Mouse (Mus musculus): ENCODE measurements at regions not wholly inside any gene's neighbourhood (a gene's known extent, or its start where the extent isn't known, plus 50 kb on each side); places are given as distances from the start of the nearest gene placed in this dataset.

DNA sequence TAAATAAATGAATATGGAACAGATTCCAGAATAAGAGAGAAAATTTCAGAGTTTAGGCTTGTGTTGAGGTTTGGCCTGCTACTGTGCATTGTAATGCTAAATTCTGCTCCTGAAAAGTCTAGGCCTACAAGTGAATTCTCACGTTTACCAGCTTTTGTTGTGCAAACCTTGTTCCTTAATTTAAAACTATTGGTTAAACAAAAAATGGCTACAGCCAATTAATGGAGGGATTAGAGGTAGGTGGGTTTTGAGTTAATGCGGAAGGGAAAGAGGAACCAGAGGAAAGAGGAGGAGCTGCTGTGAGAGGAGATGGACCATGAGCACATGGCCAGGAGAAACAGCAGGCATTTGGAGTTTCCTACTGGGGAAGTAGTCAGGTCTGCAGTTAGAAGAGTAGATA, 79.1 kb upstream of the Tle4 start:
- no peak for DNase-seq (ENCODE audit: low read depth, low spot score)

DNA sequence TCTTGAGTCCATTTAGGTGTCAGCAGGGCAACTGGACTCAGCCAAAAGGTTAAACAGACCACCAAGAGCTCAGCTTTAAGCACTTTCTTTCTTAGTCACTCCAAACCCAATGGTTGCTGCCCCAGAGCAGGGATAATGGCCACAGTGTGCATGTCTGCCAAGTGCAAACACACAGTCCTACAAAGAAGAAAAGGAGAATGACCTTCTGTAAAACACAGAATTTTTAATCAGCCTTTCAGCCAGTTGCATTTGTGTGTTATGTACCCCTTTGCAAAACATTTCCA, 72.9 kb upstream of the Tle4 start:
- DNase-seq (ENCODE audit: low read depth, low spot score): no peak

DNA sequence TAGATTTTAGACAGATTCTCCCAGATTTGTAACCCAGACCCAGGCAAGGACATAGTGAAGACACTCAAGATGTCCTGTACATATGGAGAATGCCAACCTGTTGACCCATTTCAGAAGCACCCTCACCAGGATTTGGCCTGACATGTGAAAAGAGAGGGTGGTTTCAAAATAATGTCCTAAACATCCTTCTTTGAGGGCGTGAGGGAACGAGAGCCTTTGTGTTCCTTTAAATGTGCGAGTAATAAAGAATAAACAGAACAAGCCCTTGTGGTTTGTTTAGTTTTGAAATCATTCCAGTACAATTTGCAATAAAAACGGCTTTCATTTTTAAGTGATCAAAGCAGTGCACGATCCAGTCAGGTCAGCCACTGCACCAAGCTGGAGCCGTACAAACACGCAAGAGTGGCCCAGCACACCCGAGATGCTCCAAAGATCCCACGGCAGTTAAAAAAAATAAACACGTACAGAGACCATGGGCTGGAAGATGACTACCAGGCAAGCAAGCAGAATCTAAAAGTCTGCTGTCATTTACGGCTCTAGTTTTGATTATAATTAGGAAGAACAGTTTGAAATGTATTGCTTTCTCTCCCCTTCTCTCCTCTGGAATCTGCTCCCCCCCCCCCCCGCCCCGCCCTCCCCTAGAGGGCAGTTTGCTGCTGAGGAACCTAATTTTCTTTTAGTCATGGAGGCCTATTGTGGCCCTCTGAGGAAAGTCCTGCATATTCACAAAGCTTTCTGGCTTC, 72.4 kb upstream of the Tle4 start:
- DNase-seq (ENCODE audit: low read depth, low spot score): no peak

DNA sequence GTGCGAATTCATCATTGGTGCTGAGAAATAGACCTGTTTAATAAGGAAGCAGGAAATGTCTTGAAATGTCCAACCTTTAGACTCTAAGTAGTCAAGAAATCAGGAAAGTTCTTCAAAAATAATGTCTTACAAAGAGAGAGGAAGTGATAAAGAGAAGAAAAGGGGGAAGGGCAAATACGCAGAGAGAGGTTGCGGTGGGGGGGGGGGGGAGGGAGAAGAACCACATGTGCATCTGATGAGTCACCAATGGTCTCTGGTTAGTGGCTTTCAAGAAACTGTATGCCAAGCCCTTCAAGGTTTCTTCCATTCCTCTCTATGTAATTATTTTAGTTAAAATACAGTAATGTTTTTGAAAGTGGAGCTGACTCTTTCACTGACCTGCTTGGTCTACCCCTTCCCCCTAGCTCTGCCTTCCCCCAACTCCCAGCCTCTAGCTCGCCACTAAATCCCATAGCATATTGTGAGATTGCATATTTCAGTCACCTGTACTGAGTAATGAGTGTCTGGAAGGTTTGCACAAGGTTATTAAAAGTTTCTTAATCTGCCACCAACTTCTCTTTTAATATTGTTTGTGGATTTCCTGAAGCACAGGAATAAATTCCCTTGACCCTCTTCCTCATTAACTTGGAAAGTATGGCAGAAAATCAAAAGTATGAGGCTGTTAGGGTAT, 70.8 kb upstream of the Tle4 start:
- no peak for DNase-seq (ENCODE audit: low read depth, low spot score)

DNA sequence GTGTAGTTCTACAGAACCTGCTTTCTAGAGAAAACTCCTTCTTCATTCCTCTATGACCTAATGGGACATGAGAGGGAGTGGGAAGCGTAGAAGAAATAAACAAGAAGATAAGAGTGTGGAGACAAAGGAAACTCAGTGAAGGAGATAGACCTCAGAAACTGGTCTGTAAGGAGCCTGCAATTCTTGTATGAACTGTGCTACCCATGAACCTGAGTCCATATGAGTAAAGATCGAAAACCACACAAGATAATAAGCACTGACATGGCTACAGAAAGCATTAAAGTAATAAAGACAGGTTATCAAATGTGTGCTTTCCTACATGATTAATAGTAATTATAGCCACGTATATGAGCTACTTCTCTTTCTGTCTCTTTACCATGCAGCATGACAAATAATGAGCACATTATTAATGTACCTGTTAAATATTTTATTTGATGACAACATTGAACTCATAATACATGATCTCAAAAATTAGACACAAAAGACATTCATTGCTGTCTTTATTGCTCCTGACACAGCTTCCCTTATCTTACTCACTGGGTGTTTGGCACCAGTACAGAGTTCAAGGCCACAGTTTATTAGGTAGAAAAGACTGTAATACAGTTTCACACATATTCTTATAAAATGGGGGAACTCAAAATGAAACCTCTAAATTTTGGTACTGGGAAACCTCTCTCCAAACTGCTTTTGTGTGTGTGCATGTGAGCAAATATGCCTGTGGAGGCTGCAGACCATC, 67.0 kb upstream of the Tle4 start:
- DNase-seq (ENCODE audit: low read depth, low spot score): no peak

DNA sequence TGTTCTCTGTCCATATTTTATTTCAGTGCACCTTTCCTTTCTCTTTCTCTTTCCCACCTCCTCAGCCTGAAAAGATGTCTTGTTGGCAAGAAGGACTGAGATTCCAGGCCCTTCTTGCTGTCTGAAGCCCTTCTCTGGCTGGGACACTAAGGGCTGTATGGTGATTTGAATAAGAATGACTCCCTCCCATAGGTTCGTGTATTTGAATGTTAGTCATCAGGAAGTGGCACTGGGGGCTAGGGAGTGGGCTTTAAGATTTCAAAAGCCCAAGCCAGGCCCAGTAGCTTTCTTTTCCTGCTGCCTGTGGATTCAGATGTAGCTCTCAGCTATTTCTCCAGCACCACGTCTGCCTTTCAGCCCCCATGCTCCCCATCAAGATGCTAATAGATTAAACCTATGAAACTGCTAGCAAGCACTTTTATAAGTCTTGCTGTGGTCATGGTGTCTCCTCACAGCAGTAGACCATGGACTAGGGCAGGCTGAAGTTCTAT, 66.3 kb upstream of the Tle4 start:
- no peak for DNase-seq (ENCODE audit: low read depth, low spot score)

DNA sequence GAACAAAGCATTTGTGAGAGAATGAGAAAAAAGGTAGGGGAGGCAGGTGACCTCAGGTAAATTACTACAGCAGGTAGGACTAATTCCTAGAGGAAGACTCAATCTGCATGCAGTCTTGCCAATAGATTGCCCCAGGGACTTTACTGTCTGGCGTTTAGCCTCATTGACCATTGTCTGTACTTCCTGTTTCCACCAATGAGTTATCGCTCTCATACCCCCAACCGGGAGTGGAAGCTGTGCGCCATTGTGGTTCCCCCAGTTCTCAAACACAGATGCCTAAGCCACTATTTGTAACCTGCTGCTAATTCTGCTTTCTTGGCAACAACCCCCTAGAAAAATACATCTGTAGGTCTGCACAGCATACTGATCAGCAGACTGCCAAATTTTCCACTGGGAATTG, 65.5 kb upstream of the Tle4 start:
- DNase-seq (ENCODE audit: low read depth, low spot score): no peak

DNA sequence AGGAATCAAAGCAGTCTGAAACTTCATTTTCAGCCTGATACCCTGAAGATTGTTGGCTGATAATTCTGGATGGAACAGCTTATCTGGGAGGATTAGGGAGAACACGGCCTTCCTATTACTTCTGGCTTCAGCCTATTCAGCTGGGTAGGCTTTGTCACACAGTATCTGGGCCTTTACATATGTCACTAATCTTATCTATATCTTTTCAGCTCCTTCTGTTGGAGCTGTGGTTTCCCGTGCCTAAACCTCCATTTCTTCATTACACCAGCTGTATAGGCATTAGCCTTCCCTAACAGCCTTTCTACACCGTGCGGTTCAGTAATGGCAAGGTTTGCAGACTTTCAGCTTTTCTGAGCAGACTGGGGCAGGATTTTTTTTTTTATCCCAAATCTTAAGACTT, 61.9 kb upstream of the Tle4 start:
- no peak for DNase-seq (ENCODE audit: low read depth, low spot score)

DNA sequence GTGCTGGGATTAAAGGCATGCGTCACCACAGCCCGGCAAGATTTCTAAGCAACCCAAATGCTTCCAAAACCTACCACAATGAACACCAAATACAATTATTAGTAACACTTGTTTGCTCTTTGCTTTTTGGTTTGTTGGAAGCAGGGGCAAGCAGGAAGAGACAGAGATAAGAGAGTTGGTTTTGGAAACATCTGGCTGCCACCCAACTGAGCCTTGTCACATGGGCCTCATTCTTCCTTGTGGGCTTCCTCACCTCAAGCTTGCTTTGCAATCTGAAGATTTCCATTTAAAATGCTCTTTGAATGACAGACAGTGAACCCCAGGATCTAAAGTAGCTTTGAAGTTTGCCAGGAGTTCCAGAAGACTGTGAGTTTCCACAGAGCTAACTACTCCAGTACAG, 60.6 kb upstream of the Tle4 start:
- no peak for DNase-seq (ENCODE audit: low read depth, low spot score)

DNA sequence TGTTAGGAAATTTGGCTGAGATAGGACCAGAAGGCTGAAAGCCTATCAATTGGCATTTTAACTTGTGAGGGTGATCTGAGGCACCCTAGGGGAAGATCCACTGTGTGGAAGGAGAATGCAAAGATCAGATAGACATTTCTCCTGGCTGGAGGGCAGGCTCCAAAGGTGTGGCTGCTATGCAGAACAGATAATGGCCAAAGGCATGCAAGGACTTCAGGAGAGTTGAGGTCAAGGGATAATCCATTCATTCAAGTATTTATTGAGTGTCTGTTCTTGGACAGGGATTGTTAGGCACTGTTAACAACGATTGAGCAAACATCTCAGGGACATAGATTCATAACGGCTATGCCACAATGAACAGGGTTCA, 58.2 kb upstream of the Tle4 start:
- DNase-seq (ENCODE audit: low read depth, low spot score): no peak

DNA sequence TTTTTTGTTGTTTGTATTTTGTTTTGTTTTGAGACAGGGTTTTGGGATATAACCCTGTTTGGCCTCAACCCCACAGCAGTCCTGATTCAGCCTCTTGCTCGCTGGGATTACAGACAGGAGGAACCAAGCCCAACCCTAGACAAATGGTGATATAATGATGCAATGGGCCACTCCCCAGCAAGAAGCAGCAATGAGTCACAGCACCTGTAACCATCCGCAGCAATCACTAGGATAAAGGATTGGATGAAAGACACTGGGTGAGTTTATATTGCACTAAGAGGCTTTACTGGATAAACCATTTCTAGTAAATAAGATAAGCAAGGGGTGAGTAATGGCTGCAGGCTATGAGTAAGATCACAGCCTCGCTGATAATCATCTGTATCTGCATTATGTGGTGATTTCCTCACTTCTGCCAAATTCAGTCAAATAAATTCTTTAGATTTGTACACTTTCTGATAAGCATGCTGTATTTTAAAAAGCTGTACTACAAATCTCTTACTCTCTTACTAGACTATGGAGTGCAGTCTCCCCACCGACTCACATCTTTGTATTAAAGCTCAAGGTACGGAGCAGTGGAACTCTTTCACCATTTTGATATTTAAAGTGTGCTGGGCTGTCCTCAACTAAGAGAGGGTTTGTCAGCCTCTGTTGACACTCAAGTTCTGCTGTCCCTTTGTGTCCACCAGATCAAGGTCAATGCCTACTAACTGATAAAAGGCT, 57.6 kb upstream of the Tle4 start:
- no peak for DNase-seq (ENCODE audit: low read depth, low spot score)

All from A20 (cell line).